Mouse (Mus musculus): ENCODE data around the gene Il17rd. TPM values are rescaled to one million over a fixed set of nuclear protein-coding genes. Genes with fewer than 3 reads are reported as not detected.

Gene Il17rd
- total RNA-seq, 2 experiments from 2014 or later, result 3.6 to 5.7 TPM

- DNase-seq (ENCODE audit: low spot score), result no peak
- intact Hi-C loops (cut with DNase I), result loop anchor here (5.0 to 10.0 kb wide), 2 partner anchors 34 to 381 kb away; partner anchors contain the start of gene Fam208a
These were observed 4.7 kb downstream of the Il17rd start for GRCm38 (mm10) chr14:27043416-27043815.

DNA sequence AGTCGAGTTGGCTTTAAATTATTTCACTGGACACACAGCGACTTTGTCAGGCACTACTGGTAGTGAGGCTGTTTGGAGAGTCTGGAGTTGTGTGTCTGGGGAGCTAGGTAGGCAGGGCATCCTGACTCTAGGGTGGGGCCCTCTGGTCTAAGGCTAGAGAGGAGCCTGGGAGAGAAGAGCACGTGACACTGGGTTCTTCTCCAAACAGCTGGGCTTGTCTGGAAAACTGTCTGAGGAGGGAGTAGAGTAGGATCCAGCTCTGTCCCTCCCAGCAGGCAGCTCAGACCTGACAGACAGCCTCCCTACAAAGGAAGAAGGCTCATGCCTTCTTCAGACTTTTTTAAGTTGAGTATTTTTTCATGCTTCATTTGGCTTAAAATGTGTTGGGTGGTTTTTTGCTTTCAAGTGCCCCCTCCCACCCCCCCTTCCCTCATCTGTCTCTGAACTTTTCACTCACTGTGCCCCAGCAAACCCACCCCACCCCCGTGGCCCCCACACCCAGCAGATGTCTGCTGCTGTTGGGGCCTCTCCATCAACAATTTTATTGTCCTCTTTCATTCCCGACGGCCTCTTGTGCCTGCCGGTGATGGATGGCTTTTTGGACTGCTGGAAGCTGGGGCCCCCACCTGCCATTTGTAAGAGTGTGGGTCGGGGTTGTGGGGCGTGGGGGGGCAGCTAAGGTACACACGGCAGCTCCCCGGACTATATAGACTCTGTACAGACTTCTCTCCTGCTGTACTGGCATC lies 5.7 kb downstream of the Il17rd start:
- intact Hi-C loops (cut with DNase I), result loop anchor here (5.0 to 10.0 kb wide), 2 partner anchors 33 to 380 kb away; partner anchors contain the start of gene Fam208a
- peak; percentile 50 for DNase-seq (ENCODE audit: low spot score)

DNA sequence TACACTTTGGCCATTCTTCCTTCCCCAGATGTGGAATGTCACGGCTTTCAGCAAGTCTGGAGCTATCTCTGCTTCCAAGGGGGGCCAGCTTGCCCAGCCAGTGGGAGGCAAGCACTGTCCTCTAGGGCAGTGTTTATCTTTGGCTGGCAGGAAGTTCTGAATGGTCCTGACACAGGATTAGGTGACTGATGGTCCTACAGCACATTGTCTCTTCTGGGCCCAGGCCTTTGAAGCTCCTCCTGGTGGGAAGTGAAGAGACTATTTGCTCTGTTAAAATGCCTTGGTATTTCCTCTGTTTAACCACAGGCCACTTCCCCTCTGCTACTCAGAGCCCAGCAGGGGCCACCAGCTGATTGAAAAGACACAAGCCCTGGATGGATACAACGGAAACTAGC lies 6.2 kb downstream of the Il17rd start:
- peak; percentile 12 for DNase-seq (ENCODE audit: low spot score)
- intact Hi-C loops (cut with DNase I), result loop anchor here (5.0 to 10.0 kb wide), 2 partner anchors 32 to 380 kb away; partner anchors contain the start of gene Fam208a

DNA sequence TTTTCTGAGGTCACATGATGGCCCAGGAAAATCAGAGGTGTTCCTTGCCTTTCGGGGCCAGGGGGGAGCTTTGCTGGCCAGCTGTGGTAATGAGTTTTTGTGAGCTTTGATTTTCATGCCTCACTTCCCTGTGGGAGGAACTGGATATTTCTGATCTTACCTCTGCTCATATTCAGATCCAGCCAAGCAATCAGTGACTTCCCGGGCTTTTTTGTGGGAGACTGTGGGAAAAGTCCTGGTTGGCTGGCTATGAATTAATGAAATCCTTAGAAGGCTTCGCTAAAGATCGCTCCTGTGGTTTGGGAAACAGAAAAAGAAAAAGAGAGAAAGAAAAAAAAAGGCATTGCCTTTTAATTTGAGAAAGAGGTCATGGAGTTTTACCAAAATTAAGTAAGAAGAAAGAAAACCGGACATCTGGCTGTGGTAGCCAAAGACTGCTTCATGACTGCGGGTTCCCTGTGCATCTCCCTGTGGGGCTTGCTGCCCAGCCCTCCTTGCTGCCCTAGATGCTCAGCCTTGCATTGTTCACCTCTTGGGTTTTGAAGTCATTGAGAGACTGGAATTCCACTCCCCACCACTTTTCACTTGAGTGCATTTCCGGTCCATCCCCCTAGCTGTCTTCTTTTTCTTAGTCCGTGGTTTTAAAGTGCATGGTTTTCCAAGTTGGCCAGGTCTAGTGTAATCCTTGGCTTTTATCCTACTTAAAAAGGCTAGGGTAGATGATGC lies 9.7 kb downstream of the Il17rd start:
- intact Hi-C loops (cut with DNase I), result loop anchor here (10.0 kb wide), 1 partner anchor 376 kb away; the partner anchor contains the start of gene Fam208a

GRCm38 (mm10) chr14:27050043-27050442 lies 11.3 kb downstream of the Il17rd start:
- no peak for DNase-seq (ENCODE audit: low spot score)
- intact Hi-C loops (cut with DNase I), result no loop called here

More for the DNA sequence above, 9.7 kb downstream of the Il17rd start:
- DNase-seq (ENCODE audit: low spot score), result no peak

DNA sequence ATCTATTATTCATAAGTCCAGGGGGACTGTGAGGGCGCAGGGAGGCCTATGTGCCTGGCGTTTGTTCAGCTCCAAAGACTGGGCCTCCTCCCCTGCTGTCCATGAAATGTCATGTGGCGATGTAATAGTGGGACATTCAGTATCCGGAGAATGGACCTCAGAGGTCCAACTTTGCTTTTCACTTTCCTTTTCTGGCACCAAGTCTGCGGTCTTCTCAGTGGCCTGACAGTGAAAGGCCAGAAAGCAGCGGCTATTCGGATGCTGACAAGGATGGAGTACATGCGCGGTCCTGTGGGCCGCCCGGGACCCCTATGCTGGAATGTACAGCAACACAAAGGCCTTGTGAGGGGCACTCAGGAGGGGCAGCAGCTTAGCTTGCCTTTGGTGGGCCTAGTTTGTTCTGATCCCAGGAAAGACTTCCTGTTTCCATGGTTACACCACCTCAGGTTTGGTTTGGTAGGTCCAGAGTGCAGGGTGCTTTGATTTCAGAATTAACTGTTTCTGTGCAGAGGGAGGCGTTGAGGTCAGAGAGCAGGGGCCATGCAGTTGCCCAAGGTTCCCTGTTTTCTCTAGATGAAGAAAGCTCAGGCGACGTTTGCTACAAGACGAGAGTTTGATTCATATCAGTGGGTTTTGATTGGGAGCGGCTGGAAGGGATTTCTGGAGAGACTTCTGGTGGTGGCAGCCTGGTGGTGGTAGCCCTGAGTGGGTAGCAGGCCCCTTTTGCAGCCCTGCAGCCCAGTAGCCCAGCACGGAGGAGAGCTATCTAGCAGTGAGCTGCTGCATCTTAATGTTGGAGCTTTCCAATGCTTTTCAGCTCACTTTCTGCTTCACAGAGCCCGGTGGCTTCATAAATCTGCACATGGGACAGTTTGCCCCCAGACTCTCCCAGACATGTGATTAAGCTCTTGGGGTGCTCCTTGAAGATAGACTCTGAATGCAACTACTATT lies 12.1 kb downstream of the Il17rd start:
- intact Hi-C loops (cut with DNase I), result no loop called here

GRCm38 (mm10) chr14:27051511-27051895 lies 12.8 kb downstream of the Il17rd start:
- intact Hi-C loops (cut with DNase I), result no loop called here
- no peak for DNase-seq (ENCODE audit: low spot score)

More for the DNA sequence above, 12.1 kb downstream of the Il17rd start:
- no peak for DNase-seq (ENCODE audit: low spot score)

DNA sequence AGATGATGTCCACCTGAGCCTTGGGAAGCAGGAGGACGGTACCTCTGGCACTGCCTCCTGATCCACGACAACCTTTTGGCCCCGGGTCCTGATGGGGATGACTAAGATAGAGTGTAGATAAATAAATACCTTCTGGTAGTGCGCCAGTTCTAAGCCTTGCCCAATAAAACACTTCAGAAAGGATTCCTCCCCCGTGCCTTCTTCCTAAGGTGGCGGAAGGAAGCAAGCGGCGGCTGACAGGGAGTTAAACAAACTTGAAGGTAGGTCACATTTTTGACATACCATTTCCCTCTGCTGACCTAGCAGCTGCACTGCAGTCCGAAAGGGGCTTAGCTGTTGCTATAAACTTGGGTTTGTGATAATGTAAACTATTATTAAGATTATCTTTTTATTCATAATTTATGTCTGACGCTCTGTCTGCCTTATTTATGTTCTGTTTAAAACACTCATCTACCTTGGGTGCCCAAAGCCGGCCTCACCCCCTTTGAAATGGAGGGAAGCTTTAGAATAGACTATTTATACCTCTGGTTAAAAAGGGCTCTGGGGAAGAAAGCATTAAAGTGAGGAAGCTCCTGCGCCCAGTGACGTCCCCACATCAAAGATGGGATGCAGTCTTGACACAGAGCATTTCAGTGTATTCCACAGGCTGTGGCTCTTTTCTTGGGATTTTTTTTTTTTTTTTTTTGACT lies 19.9 kb downstream of the Il17rd start:
- no peak for DNase-seq (ENCODE audit: low spot score)
- intact Hi-C loops (cut with DNase I), result no loop called here

DNA sequence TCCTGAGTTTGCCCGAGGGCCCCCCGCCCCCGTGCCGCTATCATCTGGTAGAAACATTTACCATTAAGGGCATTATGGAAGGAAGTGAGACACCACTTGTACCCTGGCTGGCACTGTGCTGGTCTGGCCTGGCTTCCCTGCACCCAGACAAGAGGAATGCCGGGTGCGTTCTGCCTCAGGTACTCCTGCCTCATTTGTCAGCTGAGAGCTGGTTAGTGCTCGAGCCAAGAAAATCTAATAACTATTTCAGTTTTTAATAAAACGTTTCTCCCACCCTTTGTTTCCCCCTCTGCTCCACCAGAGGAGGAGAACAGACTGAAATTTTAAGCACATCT lies 20.4 kb downstream of the Il17rd start:
- intact Hi-C loops (cut with DNase I), result no loop called here

DNA sequence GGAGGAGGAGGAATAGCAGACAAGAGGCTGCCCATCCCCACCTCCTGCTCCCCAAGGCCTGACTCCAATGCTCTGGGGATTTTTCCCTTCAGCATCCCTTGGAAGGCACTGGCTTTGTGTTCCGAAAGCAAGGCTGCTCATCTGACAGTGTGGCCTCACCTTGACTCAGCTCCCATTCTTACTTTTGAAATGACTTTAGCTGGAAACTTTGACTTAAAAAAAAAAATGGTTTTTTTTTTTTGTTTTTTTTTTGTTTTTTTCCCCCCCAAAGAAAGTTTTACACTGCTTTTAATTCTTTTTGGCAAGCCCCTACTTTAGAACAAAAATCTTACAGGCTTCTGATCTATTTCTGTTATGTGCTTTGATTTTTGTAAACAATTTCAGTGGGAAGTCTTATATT lies 24.6 kb downstream of the Il17rd start:
- intact Hi-C loops (cut with DNase I), result loop anchor here (10.0 kb wide), 1 partner anchor 199 kb away; no protein-coding TSS in a partner anchor
- DNase-seq (ENCODE audit: low spot score), result no peak

More for the DNA sequence above, 20.4 kb downstream of the Il17rd start:
- DNase-seq (ENCODE audit: low spot score), result no peak

GRCm38 (mm10) chr14:27066171-27066929 lies 27.6 kb downstream of the Il17rd start:
- intact Hi-C loops (cut with DNase I), result loop anchor here (5.0 to 10.0 kb wide), 2 partner anchors 34 to 202 kb away; no protein-coding TSS in a partner anchor
- DNase-seq (ENCODE audit: low spot score), result peak; percentile 16

- intact Hi-C loops (cut with DNase I), result loop anchor here (5.0 to 10.0 kb wide), 2 partner anchors 36 to 203 kb away; no protein-coding TSS in a partner anchor
- no peak for DNase-seq (ENCODE audit: low spot score)
These were observed 29.1 kb downstream of the Il17rd start for GRCm38 (mm10) chr14:27067866-27068271.

GRCm38 (mm10) chr14:27069434-27070097 lies 30.8 kb downstream of the Il17rd start:
- intact Hi-C loops (cut with DNase I), result loop anchor here (5.0 to 10.0 kb wide), 2 partner anchors 37 to 205 kb away; no protein-coding TSS in a partner anchor
- DNase-seq (ENCODE audit: low spot score), result no peak

- no peak for DNase-seq (ENCODE audit: low spot score)
- intact Hi-C loops (cut with DNase I), result no loop called here
These were observed 31.4 kb downstream of the Il17rd start for GRCm38 (mm10) chr14:27070128-27070527.

DNA sequence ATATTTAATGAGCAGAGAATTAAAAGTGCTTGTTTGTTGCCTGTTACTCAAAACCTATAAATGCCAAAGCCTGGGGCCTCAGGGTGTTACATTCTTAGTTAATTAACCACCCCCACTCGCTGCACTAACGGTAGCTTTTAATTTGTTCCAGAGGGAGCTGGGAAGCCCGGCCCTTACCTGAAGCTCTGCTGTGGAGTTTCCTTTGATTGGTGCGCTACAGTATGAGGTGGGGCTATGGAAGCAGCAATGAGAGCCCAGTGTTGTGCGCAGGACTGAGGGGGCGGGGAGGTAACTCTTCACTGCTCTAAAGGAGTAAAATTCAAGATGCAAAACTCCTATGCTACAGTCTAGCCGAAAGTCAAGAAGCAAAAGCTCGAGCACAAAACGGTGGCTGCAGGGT lies 32.0 kb downstream of the Il17rd start:
- no peak for DNase-seq (ENCODE audit: low spot score)
- intact Hi-C loops (cut with DNase I), result no loop called here

GRCm38 (mm10) chr14:27071985-27072384 lies 33.2 kb downstream of the Il17rd start:
- no peak for DNase-seq (ENCODE audit: low spot score)
- intact Hi-C loops (cut with DNase I), result no loop called here

DNA sequence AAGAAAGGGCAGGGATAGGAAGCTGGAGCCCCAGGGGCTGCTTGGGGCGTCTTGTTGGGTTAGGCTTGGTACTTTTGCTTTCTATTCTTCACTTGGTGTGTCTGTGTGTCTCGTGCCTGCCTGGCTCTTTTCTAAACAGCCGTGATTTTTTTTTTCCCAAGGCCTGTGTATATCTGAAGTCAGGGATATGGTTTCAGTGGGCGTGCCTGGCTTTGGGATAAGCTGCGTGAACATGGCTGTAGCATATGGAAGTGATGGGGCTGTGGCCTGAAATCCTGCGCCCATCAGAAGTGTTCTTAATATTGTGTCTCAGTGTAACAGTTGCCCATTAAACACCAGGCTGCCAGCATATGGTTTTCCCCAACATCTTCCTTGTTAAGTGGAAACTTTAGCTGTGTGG lies 36.3 kb downstream of the Il17rd start:
- no peak for DNase-seq (ENCODE audit: low spot score)
- intact Hi-C loops (cut with DNase I), result loop anchor here (5.0 kb wide), 1 partner anchor 33 kb away; no protein-coding TSS in a partner anchor

All from heart, postnatal 25 days (tissue).